Mouse (Mus musculus) heart, adult 18-20 months (tissue): ENCODE measurements around the gene Epb41l3. TPM values are rescaled to one million over a fixed set of nuclear protein-coding genes. Genes with fewer than 3 reads are reported as not detected.

Source experiments
- DNase-seq, 2 experiments: peaks; one replicate each; pipeline ENCODE4 v3.0.0; 2021 to 2022; ENCODE audit warnings: mixed read lengths in 1 of 2
- total RNA-seq, 2 experiments: library from RNA; stranded (reverse); gene quantifications; 2 replicates each; pipeline ENCODE4 v1.2.3; 2021

Epb41l3 gene
- total RNA-seq, 2 experiments from 2014 or later = 15.0 to 16.2 TPM

- no peak for DNase-seq
These were observed 161.7 kb downstream of the Epb41l3 start for GRCm38 (mm10) chr17:69237172-69237571.

GRCm38 (mm10) chr17:69238810-69239373, 163.4 kb downstream of the Epb41l3 start:
- DNase-seq = no peak

- DNase-seq = no peak
These were observed 163.9 kb downstream of the Epb41l3 start for GRCm38 (mm10) chr17:69239423-69239822.

- DNase-seq = no peak
These were observed 180.4 kb downstream of the Epb41l3 start for GRCm38 (mm10) chr17:69255834-69256233.

GRCm38 (mm10) chr17:69256441-69256840, 181.0 kb downstream of the Epb41l3 start:
- DNase-seq = peak; percentile 8 to 40

GRCm38 (mm10) chr17:69263810-69264565, 188.5 kb downstream of the Epb41l3 start:
- no peak for DNase-seq

- no peak for DNase-seq
These were observed 189.7 kb downstream of the Epb41l3 start for GRCm38 (mm10) chr17:69265171-69265570.

- DNase-seq = no peak
These were observed 190.4 kb downstream of the Epb41l3 start for GRCm38 (mm10) chr17:69265759-69266463.

- DNase-seq = peak; percentile 17 to 28
These were observed 191.5 kb downstream of the Epb41l3 start for GRCm38 (mm10) chr17:69266936-69267335.

GRCm38 (mm10) chr17:69267526-69267925, 192.0 kb downstream of the Epb41l3 start:
- DNase-seq = peak; percentile 26 to 54

- DNase-seq = peak; percentile 38 to 48
These were observed 201.9 kb downstream of the Epb41l3 start for GRCm38 (mm10) chr17:69277362-69277761.

GRCm38 (mm10) chr17:69284511-69284910, 209.0 kb downstream of the Epb41l3 start:
- DNase-seq = no peak

- DNase-seq = no peak
These were observed 212.6 kb downstream of the Epb41l3 start for GRCm38 (mm10) chr17:69288130-69288529.

- DNase-seq = no peak
These were observed 214.8 kb downstream of the Epb41l3 start for GRCm38 (mm10) chr17:69290272-69290671.

GRCm38 (mm10) chr17:69301552-69301951, 226.1 kb downstream of the Epb41l3 start:
- no peak for DNase-seq

- no peak for DNase-seq
These were observed 228.2 kb downstream of the Epb41l3 start for GRCm38 (mm10) chr17:69303579-69304274.

- DNase-seq = no peak
These were observed 232.2 kb downstream of the Epb41l3 start for GRCm38 (mm10) chr17:69307636-69308035.

GRCm38 (mm10) chr17:69309872-69310271, 234.4 kb downstream of the Epb41l3 start:
- no peak for DNase-seq

GRCm38 (mm10) chr17:69320496-69320895, 245.0 kb downstream of the Epb41l3 start:
- DNase-seq = no peak

- no peak for DNase-seq
These were observed 247.2 kb downstream of the Epb41l3 start for GRCm38 (mm10) chr17:69322721-69323120.
